Mouse (Mus musculus): ENCODE data around the gene Dyrk1b.
"Not testable (repeated sequence)": the region's sequence is repeated elsewhere in the genome, so short reads cannot be mapped to it uniquely, and the experiment has no call there.

Gene Dyrk1b

GRCm38 (mm10) chr7:28195414-28196098 is 16.3 kb downstream of the Dyrk1b start:
- no peak for DNase-seq (ENCODE audit: low read depth, low spot score)

GRCm38 (mm10) chr7:28196528-28196927 is 17.3 kb downstream of the Dyrk1b start:
- no peak for DNase-seq (ENCODE audit: low read depth, low spot score)

GRCm38 (mm10) chr7:28199054-28199453 is 19.8 kb downstream of the Dyrk1b start:
- no peak for DNase-seq (ENCODE audit: low read depth, low spot score)

GRCm38 (mm10) chr7:28203207-28204108 is 24.2 kb downstream of the Dyrk1b start:
- no peak for DNase-seq (ENCODE audit: low read depth, low spot score)

GRCm38 (mm10) chr7:28206044-28206600 is 26.9 kb downstream of the Dyrk1b start:
- DNase-seq (ENCODE audit: low read depth, low spot score), result no peak

- peak; percentile 21 for DNase-seq (ENCODE audit: low read depth, low spot score)
Observed at GRCm38 (mm10) chr7:28208396-28208987, 29.2 kb downstream of the Dyrk1b start.

- DNase-seq (ENCODE audit: low read depth, low spot score), result peak; percentile 86
Observed at GRCm38 (mm10) chr7:28208988-28209508, 29.8 kb downstream of the Dyrk1b start.

GRCm38 (mm10) chr7:28210731-28211130 is 31.5 kb downstream of the Dyrk1b start:
- DNase-seq (ENCODE audit: low read depth, low spot score), result no peak

GRCm38 (mm10) chr7:28214142-28214541 is 34.9 kb downstream of the Dyrk1b start:
- no peak for DNase-seq (ENCODE audit: low read depth, low spot score)

GRCm38 (mm10) chr7:28215950-28216349 is 36.7 kb downstream of the Dyrk1b start:
- DNase-seq (ENCODE audit: low read depth, low spot score), result not testable (repeated sequence)

- not testable (repeated sequence) for DNase-seq (ENCODE audit: low read depth, low spot score)
Observed at GRCm38 (mm10) chr7:28217811-28218210, 38.5 kb downstream of the Dyrk1b start.

- not testable (repeated sequence) for DNase-seq (ENCODE audit: low read depth, low spot score)
Observed at GRCm38 (mm10) chr7:28218951-28219740, 39.9 kb downstream of the Dyrk1b start.

- not testable (repeated sequence) for DNase-seq (ENCODE audit: low read depth, low spot score)
Observed at GRCm38 (mm10) chr7:28226836-28227235, 47.6 kb downstream of the Dyrk1b start.

- not testable (repeated sequence) for DNase-seq (ENCODE audit: low read depth, low spot score)
Observed at GRCm38 (mm10) chr7:28227421-28227820, 48.2 kb downstream of the Dyrk1b start.
